Mouse (Mus musculus) T-helper 1 cell (primary cell): ENCODE measurements around the gene Rpl3.

Source experiments
- in situ Hi-C: fragments of 300-600 bp; cut with MboI, MseI; formaldehyde crosslinking; loops from one replicate; pipeline ENCODE4 v1.15.1; 2025; ENCODE audit warnings: high pct_unique_total_duplicates

Gene Rpl3

GRCm38 (mm10) chr15:80115866-80116794, 24.5 kb upstream of the Rpl3 start:
- in situ Hi-C loops: no loop called here

DNA sequence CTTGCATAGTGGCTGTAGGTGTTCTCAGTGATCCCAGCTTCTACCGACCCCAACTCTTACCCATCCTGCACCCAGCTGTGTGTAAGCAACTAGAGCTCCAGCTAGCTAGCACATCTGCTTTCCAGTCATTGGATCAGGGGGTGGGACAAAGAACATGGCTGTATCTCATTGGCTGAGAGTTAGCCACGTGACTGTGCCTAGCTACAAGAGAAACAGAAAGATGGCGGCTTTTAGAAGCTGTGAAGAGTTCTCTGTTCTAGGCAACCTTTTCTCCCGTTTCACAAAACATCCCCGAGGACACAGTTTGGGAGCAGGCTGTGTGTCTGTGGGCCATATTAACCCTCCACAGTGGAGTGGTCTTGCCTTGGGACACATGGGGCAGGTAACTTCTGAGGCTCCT, 23.6 kb upstream of the Rpl3 start:
- in situ Hi-C loops: no loop called here

DNA sequence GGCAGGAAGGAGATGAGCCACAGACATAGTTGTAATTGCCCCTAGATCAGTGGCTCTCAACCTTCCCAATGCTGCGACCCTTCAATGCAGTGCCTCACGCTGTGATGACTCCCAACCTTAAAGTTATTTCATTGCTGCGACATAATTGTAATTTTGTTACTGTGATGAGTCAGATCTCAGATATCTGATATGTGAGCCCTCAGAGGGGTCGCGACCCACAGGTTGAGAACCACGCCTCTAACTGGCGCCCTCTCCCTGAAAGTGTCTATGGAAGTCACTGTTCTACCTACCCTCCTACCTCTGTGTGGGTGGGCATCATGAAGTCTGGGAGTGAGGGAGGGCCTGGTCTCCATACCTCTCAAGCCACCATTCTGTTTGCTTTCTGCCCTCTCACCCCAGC, 22.7 kb upstream of the Rpl3 start:
- in situ Hi-C loops: no loop called here

DNA sequence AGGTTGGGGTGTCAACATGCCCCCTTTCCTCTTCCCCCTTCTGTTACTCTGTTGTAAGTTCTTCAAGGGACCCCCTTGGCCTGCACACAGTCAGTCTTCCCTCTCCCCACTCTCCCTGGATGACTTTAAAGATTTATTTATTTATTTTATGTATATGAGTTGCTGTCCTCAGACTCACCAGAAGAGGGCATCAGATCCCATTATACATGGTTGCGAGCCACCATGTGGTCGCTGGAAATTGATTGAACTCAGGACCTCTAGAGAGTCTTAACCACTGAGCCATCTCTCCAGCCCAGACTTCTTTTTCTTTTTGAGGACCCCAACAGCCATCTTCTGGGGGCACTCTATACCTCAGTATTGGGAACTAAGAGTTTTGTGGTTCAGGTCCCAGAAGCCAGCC, 20.8 kb upstream of the Rpl3 start:
- in situ Hi-C loops: no loop called here

DNA sequence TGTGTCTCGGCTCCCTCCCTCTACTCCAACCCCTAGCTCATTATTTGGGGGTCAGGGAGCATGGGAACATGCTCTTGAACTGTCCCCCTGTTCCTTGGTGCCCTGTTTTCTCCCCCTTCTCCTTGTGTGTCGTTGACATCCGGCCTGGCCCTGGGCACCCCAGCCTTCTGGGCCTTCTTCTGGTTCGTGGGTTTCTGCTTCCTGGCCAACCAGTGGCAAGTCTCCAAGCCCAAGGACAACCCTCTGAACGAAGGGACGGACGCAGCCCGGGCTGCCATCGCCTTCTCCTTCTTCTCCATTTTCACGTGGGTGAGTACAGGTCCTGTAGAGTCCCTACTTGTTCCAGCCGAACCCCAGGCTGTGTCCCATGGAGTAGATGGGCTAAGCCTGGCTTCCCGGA, 19.8 kb upstream of the Rpl3 start:
- in situ Hi-C loops: no loop called here

GRCm38 (mm10) chr15:80107575-80107974, 15.9 kb upstream of the Rpl3 start:
- in situ Hi-C loops: no loop called here

GRCm38 (mm10) chr15:80107143-80107542, 15.5 kb upstream of the Rpl3 start:
- in situ Hi-C loops: no loop called here

DNA sequence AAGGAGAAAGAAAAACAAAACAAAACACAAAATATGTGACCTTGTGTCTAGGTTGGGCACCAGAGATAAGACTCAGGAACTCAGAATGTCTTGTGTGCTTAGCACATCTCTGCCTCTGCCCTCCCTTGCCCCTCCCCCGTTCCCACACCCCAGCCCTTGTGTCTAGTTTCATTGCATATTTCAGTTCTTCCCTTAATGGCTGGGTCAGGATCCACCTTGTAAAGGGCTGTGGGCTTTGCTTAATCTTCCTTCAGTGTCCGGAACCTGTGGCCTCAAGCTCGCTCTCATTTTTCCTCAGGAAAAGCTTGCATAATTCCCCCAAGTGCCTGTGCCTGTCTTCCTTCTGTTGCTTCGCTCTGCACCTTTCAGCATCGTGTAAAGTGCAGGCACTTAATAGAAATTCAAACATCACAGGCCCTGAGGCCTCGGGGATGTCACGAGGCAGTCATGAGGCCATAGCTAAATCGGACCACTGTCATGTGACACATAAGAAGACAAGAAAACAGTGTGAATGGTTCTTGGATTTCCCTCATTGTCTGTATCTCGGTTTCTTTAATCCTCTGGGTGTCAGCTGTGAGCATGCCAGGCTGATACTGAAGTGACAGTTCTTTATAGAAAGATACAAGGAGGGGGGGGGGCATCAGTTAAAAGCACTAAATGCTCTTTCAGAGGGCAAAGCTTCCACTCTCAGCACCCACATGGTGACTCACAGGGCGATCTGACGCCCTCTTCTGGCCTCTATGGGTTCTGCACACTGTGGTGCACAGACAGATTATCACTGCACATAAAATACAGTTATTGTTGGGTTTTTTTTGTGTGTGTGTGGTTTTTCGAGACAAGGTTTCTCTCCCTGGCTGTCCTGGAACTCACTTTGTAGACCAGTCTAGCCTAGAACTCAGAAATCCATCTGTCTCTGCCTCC, 14.1 kb upstream of the Rpl3 start:
- in situ Hi-C loops: no loop called here

DNA sequence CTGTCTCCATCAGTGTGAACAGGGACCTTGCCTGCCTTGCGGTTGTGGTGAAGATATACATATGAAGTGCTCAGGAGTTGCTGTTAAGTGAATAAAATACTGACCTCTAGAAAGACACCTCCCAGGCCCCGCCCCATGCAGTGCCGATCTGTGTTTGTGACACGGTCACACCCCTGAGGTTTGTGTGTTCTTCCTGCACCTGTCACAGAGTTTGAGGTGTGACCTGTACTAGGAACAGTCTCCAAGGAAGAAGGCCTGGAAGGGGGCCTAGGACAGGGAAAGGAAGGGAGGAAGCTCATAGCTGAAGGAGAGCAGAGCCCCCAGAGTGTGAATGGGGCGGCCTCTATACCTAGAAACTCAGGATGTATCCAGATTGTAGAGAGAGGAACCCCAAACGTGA, 10.8 kb upstream of the Rpl3 start:
- in situ Hi-C loops: no loop called here

DNA sequence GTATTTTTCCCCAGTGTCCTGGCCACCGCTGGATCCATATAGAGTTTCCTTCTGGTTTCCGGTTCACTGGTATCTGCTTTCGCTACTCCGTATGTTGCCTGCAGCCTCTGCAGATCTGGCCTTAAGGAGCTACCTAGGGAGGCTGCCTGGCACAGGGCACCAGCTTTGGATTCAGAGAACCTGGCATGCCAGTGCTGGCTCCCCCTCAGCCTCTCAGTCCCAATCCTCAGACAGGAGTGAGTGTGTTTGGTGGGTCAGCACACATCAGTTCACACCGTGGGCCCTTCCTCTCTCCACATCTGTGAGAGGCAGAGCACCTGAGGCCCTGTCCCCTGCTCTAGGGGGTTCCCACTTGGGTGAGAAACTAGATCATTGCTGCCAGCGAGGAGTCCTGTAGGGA, 9.8 kb upstream of the Rpl3 start:
- in situ Hi-C loops: no loop called here

DNA sequence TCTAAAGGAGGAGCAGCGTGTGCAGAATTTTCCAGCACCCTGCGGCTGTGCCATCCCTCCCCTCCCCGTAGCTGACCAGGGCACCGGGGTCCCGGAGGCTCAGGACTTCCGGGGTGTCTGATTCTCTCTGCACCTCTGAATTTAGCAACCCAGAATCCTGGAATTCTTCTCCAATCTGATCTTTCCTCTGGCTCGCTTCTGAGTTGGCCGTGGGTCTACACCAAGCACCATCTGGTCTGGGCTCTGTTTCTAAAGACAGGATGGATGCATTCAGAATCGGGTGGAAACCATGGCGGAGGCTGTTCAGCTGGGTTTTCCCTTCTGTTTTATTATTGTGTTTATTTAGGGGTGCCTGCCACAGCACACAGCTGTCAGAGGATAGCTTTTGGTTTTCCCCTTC, 9.2 kb upstream of the Rpl3 start:
- in situ Hi-C loops: no loop called here

DNA sequence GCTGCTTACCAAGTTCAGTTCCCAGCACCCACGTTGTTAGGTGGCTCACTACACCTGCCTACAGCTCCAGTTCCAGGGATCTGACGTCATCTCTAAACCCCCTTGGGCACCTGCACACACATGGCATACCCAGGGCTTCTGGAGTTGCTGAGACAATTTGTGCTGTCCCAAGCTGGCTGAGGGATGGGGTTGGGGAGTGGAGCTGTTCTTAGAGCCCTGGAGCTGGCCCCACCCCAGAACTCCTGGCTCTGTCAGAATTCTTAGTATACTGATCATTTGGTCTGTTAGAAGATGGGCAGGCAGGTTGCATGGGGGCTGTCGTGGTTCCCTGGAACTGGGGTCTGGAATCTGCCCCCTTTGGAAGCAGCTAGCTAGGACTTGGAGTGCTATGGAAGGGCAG, 8.5 kb upstream of the Rpl3 start:
- in situ Hi-C loops: no loop called here

DNA sequence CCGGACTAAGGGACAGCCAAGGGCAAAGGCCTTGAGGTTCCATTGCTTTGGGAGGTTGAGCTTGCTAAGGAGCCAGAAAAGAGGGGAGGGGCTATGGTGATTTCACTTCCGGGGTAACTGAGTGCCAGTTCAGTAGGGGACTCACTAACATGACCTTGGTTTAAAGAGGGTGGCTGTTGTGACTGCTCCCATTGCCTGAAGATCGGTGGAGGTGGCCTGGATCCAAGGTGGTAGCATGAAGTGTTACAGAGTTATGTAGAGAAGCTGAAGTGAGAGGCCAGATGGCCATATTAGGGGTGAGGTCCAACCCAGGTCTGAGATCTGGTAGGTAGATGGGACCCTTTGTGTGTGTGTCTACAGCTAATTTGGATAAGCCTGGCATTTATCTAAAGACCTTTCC, 7.8 kb upstream of the Rpl3 start:
- in situ Hi-C loops: loop anchor here (10.0 kb wide), 1 partner anchor 455 kb away; no protein-coding TSS in a partner anchor

- in situ Hi-C loops: loop anchor here (10.0 kb wide), 1 partner anchor 456 kb away; no protein-coding TSS in a partner anchor
Observed at GRCm38 (mm10) chr15:80098809-80099208, 7.1 kb upstream of the Rpl3 start.

- in situ Hi-C loops: loop anchor here (10.0 kb wide), 1 partner anchor 457 kb away; no protein-coding TSS in a partner anchor
Observed at GRCm38 (mm10) chr15:80097999-80098461, 6.4 kb upstream of the Rpl3 start.

- in situ Hi-C loops: loop anchor here (10.0 kb wide), 1 partner anchor 458 kb away; no protein-coding TSS in a partner anchor
Observed at GRCm38 (mm10) chr15:80096946-80097881, 5.5 kb upstream of the Rpl3 start.

DNA sequence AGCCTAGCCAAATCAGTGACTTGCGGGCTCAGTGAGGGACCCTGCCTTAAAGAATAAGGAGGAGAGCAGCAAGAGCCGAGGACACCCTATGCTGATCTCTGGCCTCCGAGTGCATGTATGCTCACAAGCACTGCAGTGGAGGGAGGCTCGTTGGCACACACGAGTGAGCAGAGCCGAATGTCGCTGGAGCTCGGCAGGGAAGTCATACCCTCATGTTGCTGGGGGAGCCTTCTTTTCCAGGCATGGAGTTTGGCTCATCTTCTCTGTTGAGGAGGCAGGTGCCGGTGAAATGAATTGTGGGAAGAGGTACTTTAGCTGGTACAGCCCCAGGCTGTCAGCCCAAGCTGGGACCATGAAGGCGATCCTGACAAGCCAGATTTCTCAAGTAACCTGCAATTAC, 4.7 kb upstream of the Rpl3 start:
- in situ Hi-C loops: loop anchor here (10.0 kb wide), 1 partner anchor 458 kb away; no protein-coding TSS in a partner anchor

DNA sequence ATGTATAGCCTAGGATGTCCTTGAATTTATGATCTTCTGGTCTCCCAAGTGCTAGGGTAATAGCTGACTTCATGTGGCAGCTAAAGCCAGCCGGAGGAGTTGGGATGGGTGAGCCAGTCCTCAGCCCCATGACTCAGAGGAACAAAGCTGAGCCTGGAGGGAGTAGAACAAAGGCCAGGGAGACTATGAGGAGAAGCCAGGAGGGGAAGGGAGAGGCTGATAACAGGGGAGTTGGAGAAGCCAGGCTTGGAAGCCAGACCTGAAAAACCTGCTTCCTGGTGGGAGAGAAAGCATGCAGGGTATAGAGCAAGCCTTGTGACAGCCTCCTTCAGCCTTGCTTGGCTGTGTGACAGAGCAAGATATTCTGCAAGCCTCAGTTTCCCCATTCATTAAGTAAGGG, 3.9 kb upstream of the Rpl3 start:
- in situ Hi-C loops: loop anchor here (10.0 kb wide), 1 partner anchor 459 kb away; no protein-coding TSS in a partner anchor

- in situ Hi-C loops: loop anchor here (10.0 kb wide), 1 partner anchor 461 kb away; no protein-coding TSS in a partner anchor
Observed at GRCm38 (mm10) chr15:80094201-80094600, 2.5 kb upstream of the Rpl3 start.

DNA sequence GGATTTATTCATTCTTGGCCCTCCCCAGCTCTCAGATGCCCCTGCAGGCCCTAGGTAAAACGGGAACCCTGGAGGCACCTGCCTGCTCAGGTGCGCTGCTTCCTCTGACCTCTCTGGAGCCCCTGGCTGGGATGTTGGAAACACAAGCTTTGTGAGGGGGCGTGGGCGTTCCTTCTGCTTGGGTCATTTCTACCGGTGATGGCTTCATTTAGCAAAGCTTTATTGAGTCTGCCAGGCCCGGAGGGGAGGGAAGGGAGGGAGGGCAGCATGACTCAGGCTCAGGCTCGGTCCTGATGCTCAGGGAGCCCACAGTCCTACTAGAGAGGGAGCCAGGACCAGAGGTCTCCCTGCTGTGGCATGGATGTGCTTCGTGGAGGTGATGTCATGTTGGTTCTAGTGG, 931 bp upstream of the Rpl3 start:
- in situ Hi-C loops: loop anchor here (10.0 kb wide), 1 partner anchor 462 kb away; no protein-coding TSS in a partner anchor

DNA sequence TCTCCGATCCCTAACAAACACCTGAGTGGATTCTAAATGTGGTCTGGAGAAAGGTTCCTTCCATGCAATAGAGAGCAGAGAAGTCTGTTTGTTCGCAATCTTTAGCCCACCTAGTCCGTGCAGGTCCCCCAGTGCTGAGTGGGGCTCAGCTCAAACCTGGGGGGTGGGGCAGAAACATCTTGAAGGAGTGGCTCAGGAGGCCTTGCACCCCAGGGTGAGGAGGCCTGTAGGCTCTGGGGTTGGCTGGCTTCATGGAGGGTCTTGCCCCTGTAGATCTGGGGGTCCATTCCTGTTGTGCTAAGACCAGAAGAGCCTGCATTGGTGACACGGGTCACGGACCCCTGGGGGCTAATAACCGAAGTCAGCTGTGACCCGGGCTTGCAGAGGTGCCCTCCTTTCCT, 373 bp upstream of the Rpl3 start:
- in situ Hi-C loops: loop anchor here (10.0 kb wide), 1 partner anchor 463 kb away; no protein-coding TSS in a partner anchor
